Mouse (Mus musculus) ES-Bruce4 (cell line): ENCODE data around the gene Clnk.

ENCODE experiments used
- CTCF ChIP-seq: IDR thresholded peaks from one replicate; pipeline ENCODE4 v1.8.1; 2011; ENCODE audit warnings: low read depth, low read length
- POLR2A ChIP-seq: IDR thresholded peaks from one replicate; pipeline ENCODE4 v1.8.1; 2011; ENCODE audit warnings: low read length; ENCODE audit not compliant: insufficient read depth

DNA sequence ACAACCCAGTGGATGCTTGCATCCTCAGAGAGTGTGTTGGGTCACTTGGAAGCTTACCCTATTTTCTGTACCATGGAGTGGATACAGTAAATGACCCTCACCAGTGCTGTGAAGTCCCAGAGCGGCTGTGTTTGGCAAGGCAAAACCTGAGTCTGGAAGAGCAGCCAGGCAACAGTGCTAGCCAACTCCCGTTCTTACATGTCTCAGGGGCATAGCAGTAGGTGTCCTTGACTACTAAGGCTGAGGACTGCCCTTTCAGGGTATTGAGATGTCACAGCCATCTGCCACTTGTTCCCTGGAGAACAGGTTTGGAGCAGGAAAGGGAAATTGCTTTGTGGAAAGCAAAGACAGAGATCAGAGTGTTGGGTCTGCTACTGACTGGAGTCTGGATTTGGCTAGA is 85.5 kb downstream of the Clnk start:
- TF ChIP-seq CTCF: no peak
- no peak for TF ChIP-seq POLR2A
